In genomic region chr11:20343952-20344351, GRCm38 (mm10) we compare ENCODE assay signal across 17 mouse cellular contexts. TPM values are rescaled to one million over a fixed set of nuclear protein-coding genes. Genes with fewer than 3 reads are reported as not detected.
"Had no signal": no experiment of that assay in that cellular context is flagged by ENCODE, and none has a peak within 500 bp of the region (broad histone marks: within the 10 kb centered on the region; RNA-seq: fewer than 3 reads in every experiment).

No protein-coding gene starts in this region.

- DNase-seq: retina, postnatal 1 day; right cerebral cortex, adult 18-20 months; right cerebral cortex, postnatal 14 days; right cerebral cortex, postnatal 25 days; right cerebral cortex, postnatal 4 days; spleen, adult 18-20 months; thymus, adult 18-20 months; thymus, adult 2 months; thymus, postnatal 14 days; thymus, postnatal 25 days; thymus, postnatal 36 days; thymus, postnatal 4 days had no signal

- H3K36me3 ChIP-seq: neural tube, embryonic 13.5 days; neural tube, embryonic 15.5 days; stomach, embryonic 15.5 days had no signal

- H3K4me1 ChIP-seq: neural tube, embryonic 13.5 days; neural tube, embryonic 15.5 days; stomach, embryonic 15.5 days had no signal

- H3K9ac ChIP-seq: neural tube, embryonic 13.5 days; neural tube, embryonic 15.5 days; stomach, embryonic 15.5 days had no signal

- H3K27me3 ChIP-seq: neural tube, embryonic 13.5 days; neural tube, embryonic 15.5 days; stomach, embryonic 15.5 days had no signal

- H3K4me2 ChIP-seq: neural tube, embryonic 13.5 days; neural tube, embryonic 15.5 days; stomach, embryonic 15.5 days had no signal

- H3K27ac ChIP-seq: neural tube, embryonic 13.5 days; neural tube, embryonic 15.5 days; stomach, embryonic 15.5 days; stomach, postnatal 0 days had no signal

- H3K9me3 ChIP-seq: neural tube, embryonic 15.5 days; stomach, embryonic 15.5 days had no signal

- H3K4me3 ChIP-seq: neural tube, embryonic 13.5 days; neural tube, embryonic 15.5 days; stomach, embryonic 15.5 days had no signal

RNA-seq across cellular contexts. Expression of gene Slc1a4, which starts 11.4 kb away (rescaled TPM):
- total RNA-seq: neutrophil, adult 5-6 weeks had no signal
